Mouse (Mus musculus) stomach, embryonic 16.5 days (tissue): ENCODE data around the gene Ms4a6c. TPM values are rescaled to one million over a fixed set of nuclear protein-coding genes. Genes with fewer than 3 reads are reported as not detected.
"Not testable (repeated sequence)": the region's sequence is repeated elsewhere in the genome, so short reads cannot be mapped to it uniquely, and the experiment has no call there.

Experiments
- ATAC-seq: fragments of 200-750 bp; cut with Nextera tagmentation; 2 replicates; pipeline ENCODE4 v1.8.0; 2017; ENCODE audit warnings: moderate number of reproducible peaks, moderate TSS enrichment; ENCODE audit not compliant: insufficient read depth, low FRiP score
- H3K27ac ChIP-seq: fragments of 300-500 bp; sonication (generic); 2 replicates; pipeline ENCODE4 v1.5.1; 2014; ENCODE audit warnings: low read length
- H3K27me3 ChIP-seq: fragments of 300-500 bp; sonication (generic); 2 replicates; pipeline ENCODE4 v1.6.1; 2014; ENCODE audit warnings: low read length, control low read depth, mixed read lengths; ENCODE audit not compliant: control insufficient read depth, insufficient read depth
- H3K36me3 ChIP-seq: fragments of 300-500 bp; sonication (generic); 2 replicates; pipeline ENCODE4 v1.6.1; 2014; ENCODE audit warnings: low read length; ENCODE audit not compliant: control insufficient read depth, insufficient read depth
- H3K4me1 ChIP-seq: fragments of 300-500 bp; sonication (generic); 2 replicates; pipeline ENCODE4 v1.6.1; 2014; ENCODE audit warnings: low read length, control low read depth, mixed read lengths; ENCODE audit not compliant: control insufficient read depth, insufficient read depth
- H3K4me2 ChIP-seq: fragments of 300-500 bp; sonication (generic); 2 replicates; pipeline ENCODE4 v1.6.1; 2014; ENCODE audit warnings: low read depth, low read length, mixed read lengths
- H3K4me3 ChIP-seq: fragments of 300-500 bp; sonication (generic); replicated peaks from 2 replicates; pipeline ENCODE4 v1.5.1; 2014; ENCODE audit warnings: mild to moderate bottlenecking, low read length
- H3K9ac ChIP-seq: fragments of 300-500 bp; sonication (generic); 2 replicates; pipeline ENCODE4 v1.6.1; 2014; ENCODE audit warnings: low read length
- H3K9me3 ChIP-seq: fragments of 300-500 bp; sonication (generic); replicated peaks from 2 replicates; pipeline ENCODE4 v1.6.1; 2016; ENCODE audit warnings: low read length, control low read depth; ENCODE audit not compliant: control insufficient read depth
- WGBS: fragments of 180-500 bp; shearing (Covaris S2); extraction: QIAGEN DNeasy Blood & Tissue Kit; methylation state at CpG from one replicate; pipeline ENCODE4 v1.1.7; 2014; 5-methylcytosine and 5-hydroxymethylcytosine counted together
- polyA plus RNA-seq: library from polyadenylated mRNA; unstranded; fragments of >200 nt; fragmentation: Nextera tagmentation; extraction: Ambion mirVana; gene quantifications from 2 replicates; pipeline ENCODE4 v1.2.1, GENCODE M21; 2015

Gene Ms4a6c
- polyA plus RNA-seq, 1 experiment from 2014 or later = 12.4 TPM

DNA sequence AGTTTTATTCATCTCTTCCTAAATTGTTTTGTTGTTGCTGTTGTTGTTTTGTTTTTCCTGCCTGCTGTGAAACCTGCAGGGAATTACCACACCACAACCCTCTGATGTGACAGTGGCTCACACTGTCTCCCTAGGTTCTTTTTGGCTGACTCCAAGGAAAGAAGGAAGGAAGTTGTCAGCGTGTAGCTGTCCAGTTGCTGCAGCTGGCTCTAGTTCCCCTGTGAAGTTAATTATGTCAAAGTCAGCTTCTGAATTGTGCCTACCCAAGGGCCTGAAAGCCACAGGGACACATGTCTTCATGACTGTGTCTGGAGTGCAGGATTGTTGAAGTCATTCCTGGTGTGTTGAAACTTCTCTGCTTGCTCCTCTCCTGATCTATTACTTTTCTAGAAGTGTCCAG lies 48.2 kb downstream of the Ms4a6c start:
- not testable (repeated sequence) for H3K27me3 ChIP-seq, H3K27ac ChIP-seq, H3K36me3 ChIP-seq, H3K4me2 ChIP-seq, H3K4me3 ChIP-seq, H3K9me3 ChIP-seq, ATAC-seq, H3K4me1 ChIP-seq, H3K9ac ChIP-seq
- 27% methylated on average over 1 of the region's 1 CpGs for WGBS

DNA sequence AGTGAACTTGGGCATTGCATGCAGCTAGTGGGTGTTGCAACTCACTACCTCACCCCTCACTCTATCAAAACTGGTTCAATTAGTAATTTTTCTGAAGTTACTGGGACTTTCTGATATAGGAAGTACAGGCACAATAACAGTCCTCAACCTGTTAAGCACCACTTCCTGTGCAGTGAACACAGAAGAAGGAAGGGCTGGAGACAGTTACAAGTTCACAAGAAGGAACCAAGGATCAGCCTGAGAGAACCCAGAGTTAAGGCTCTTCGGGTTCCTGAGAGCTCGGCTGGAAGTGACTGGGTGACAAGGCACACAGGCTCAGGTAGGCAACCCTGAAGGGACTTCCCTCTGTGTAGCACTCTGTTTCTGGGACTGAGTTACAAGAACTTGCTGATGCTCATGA lies 49.2 kb downstream of the Ms4a6c start:
- not testable (repeated sequence) for H3K9ac ChIP-seq, H3K4me2 ChIP-seq, H3K27ac ChIP-seq, H3K9me3 ChIP-seq, ATAC-seq, H3K4me3 ChIP-seq, H3K4me1 ChIP-seq, H3K27me3 ChIP-seq, H3K36me3 ChIP-seq
- 63% methylated on average over 2 of the region's 2 CpGs for WGBS

DNA sequence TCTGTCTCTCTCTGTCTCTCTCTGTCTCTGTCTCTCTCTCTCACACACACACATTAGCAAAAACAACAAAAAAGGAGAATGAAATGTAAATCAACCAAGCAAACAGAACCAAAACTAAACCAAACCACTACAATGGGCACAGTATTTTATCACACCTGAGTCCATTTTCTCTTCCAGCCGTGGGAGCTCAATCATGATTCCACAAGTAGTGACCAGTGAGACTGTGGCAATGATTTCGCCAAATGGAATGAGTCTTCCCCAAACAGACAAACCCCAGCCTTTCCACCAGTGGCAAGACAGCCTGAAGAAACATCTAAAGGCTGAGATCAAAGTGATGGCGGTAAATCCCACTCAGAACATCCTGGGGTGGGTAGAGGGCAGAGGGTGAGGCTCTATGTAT lies 51.0 kb downstream of the Ms4a6c start:
- H3K4me3 ChIP-seq = no peak overlapping the region

More for the DNA sequence above, 51.0 kb downstream of the Ms4a6c start:
- H3K27me3 ChIP-seq = no peaks in the 10 kb centered on the region
- H3K9me3 ChIP-seq = no peaks in the 10 kb centered on the region
- no peak overlapping the region for H3K9ac ChIP-seq
- no peaks in the 10 kb centered on the region for H3K36me3 ChIP-seq
- no peak for ATAC-seq
- H3K27ac ChIP-seq = no peak overlapping the region
- H3K4me1 ChIP-seq = no peaks in the 10 kb centered on the region
- WGBS = 85% methylated on average over 3 of the region's 3 CpGs
- H3K4me2 ChIP-seq = no peak overlapping the region

Other genes with a start within 250 kb of the Ms4a6c start
- gene Ms4a12, start 236.9 kb upstream of the Ms4a6c start, polyA plus RNA-seq = 0.17 and 0.20 TPM in 2 replicates
- gene Ms4a1, start 203.1 kb upstream of the Ms4a6c start, polyA plus RNA-seq = 0.11 TPM in 1 of 2 replicates, not detected in the other
- not detected in 2 replicates for gene Ms4a5, start 185.5 kb upstream of the Ms4a6c start, polyA plus RNA-seq
- gene Ms4a14, start 154.9 kb upstream of the Ms4a6c start, polyA plus RNA-seq = 0.08 TPM in 1 of 2 replicates, not detected in the other
- gene Ms4a7, start 133.2 kb upstream of the Ms4a6c start, polyA plus RNA-seq = 3.8 and 6.7 TPM in 2 replicates
- gene Ms4a4a, start 93.8 kb upstream of the Ms4a6c start, polyA plus RNA-seq = 10.5 and 10.7 TPM in 2 replicates
- 2.4 and 2.8 TPM in 2 replicates for gene Ms4a4c, start 64.6 kb upstream of the Ms4a6c start, polyA plus RNA-seq
- 0.56 and 1.1 TPM in 2 replicates for gene Ms4a4b, start 25.8 kb upstream of the Ms4a6c start, polyA plus RNA-seq
- 0.17 and 0.29 TPM in 2 replicates for gene Gm8369, start 16.6 kb downstream of the Ms4a6c start, polyA plus RNA-seq
- gene Ms4a6b, start 47.1 kb downstream of the Ms4a6c start, polyA plus RNA-seq = 7.4 and 8.4 TPM in 2 replicates
- gene Ms4a4d, start 67.4 kb downstream of the Ms4a6c start, polyA plus RNA-seq = 4.8 and 5.1 TPM in 2 replicates
- gene Ms4a6d, start 135.5 kb downstream of the Ms4a6c start, polyA plus RNA-seq = 5.3 and 6.6 TPM in 2 replicates
- 0.34 and 1.1 TPM in 2 replicates for gene Ms4a2, start 154.4 kb downstream of the Ms4a6c start, polyA plus RNA-seq
- 1.4 and 1.6 TPM in 2 replicates for gene Ms4a3, start 171.5 kb downstream of the Ms4a6c start, polyA plus RNA-seq
- gene Oosp2, start 191.2 kb downstream of the Ms4a6c start, polyA plus RNA-seq = not detected in 2 replicates
- not detected in 2 replicates for gene Oosp1, start 221.8 kb downstream of the Ms4a6c start, polyA plus RNA-seq
- not detected in 2 replicates for gene Oosp3, start 227.7 kb downstream of the Ms4a6c start, polyA plus RNA-seq